Mouse (Mus musculus): ENCODE data around the gene Oxsr1. TPM values are rescaled to one million over a fixed set of nuclear protein-coding genes. Genes with fewer than 3 reads are reported as not detected.
A peak's percentile ranks its signal among the peaks of the same experiment; 100 is the strongest.

The Oxsr1 gene
- total and polyA plus RNA-seq, 2 experiments = 8.6 to 15.6 TPM

- Histone ChIP-seq H3K36me3 (ENCODE audit: control insufficient read depth, insufficient read depth, low read length) (no peaks in the 10 kb centered on the region), H3K9ac (ENCODE audit: low read depth, low read length) (peak overlapping the region; percentile 75), H3K4me1 (ENCODE audit: control insufficient read depth, insufficient read depth, low read length) (peaks cover 9% of the 10 kb centered on the region), H3K27ac (replicated peaks; ENCODE audit: insufficient read depth, low read depth, low read length) (peak overlapping the region; percentile 92), H3K4me3 (ENCODE audit: insufficient read depth, low read depth, low read length) (peak overlapping the region; percentile 79), H3K79me2 (ENCODE audit: control insufficient read depth, insufficient read depth, low read length) (peaks cover 14% of the 10 kb centered on the region; the same call in 1 of the 2 replicates), H3K27me3 (ENCODE audit: control insufficient read depth, insufficient read depth, low read length) (no peaks in the 10 kb centered on the region)
- TF ChIP-seq CTCF (IDR thresholded peaks at IDR 0.05; ENCODE audit: low read depth, low read length) (no peak), POLR2A (IDR thresholded peaks at IDR 0.05; ENCODE audit: extremely low read depth, insufficient read depth, low read length) (no peak)
- 2% methylated on average over 59 of the region's 59 CpGs for WGBS
- no peak for DNase-seq (ENCODE audit: extremely low read depth, low read depth, low spot score)
Measured at GRCm38 (mm10) chr9:119321392-119322229, 616 bp downstream of the Oxsr1 start.

- DNase-seq (ENCODE audit: extremely low read depth, low read depth, low spot score) = no peak
- TF ChIP-seq POLR2A (IDR thresholded peaks at IDR 0.05; ENCODE audit: extremely low read depth, insufficient read depth, low read length) (no peak), CTCF (IDR thresholded peaks at IDR 0.05; ENCODE audit: low read depth, low read length) (no peak)
- no peaks in the 10 kb centered on the region for H3K36me3 ChIP-seq (ENCODE audit: control insufficient read depth, insufficient read depth, low read length)
- H3K27ac ChIP-seq (replicated peaks; ENCODE audit: insufficient read depth, low read depth, low read length) = no peak overlapping the region
- 29% methylated on average over 7 of the region's 7 CpGs for WGBS
- peaks cover 15% of the 10 kb centered on the region; the same call in 1 of the 2 replicates for H3K79me2 ChIP-seq (ENCODE audit: control insufficient read depth, insufficient read depth, low read length)
- peak overlapping the region; percentile 79; the same call in 1 of the 2 replicates for H3K4me3 ChIP-seq (ENCODE audit: insufficient read depth, low read depth, low read length)
- H3K4me1 ChIP-seq (ENCODE audit: control insufficient read depth, insufficient read depth, low read length) = peaks cover 9% of the 10 kb centered on the region
- no peaks in the 10 kb centered on the region for H3K27me3 ChIP-seq (ENCODE audit: control insufficient read depth, insufficient read depth, low read length)
- H3K9ac ChIP-seq (ENCODE audit: low read depth, low read length) = peak overlapping the region; percentile 40; the same call in 1 of the 2 replicates
Measured at GRCm38 (mm10) chr9:119320946-119321345, 1.3 kb downstream of the Oxsr1 start.

GRCm38 (mm10) chr9:119320446-119320845 is 1.8 kb downstream of the Oxsr1 start:
- Histone ChIP-seq H3K36me3 (ENCODE audit: control insufficient read depth, insufficient read depth, low read length) (no peaks in the 10 kb centered on the region), H3K27me3 (ENCODE audit: control insufficient read depth, insufficient read depth, low read length) (no peaks in the 10 kb centered on the region), H3K9ac (ENCODE audit: low read depth, low read length) (no peak overlapping the region), H3K4me3 (ENCODE audit: insufficient read depth, low read depth, low read length) (no peak overlapping the region), H3K79me2 (ENCODE audit: control insufficient read depth, insufficient read depth, low read length) (peaks cover 18% of the 10 kb centered on the region; the same call in 1 of the 2 replicates), H3K4me1 (ENCODE audit: control insufficient read depth, insufficient read depth, low read length) (peaks cover 9% of the 10 kb centered on the region), H3K27ac (replicated peaks; ENCODE audit: insufficient read depth, low read depth, low read length) (no peak overlapping the region)
- WGBS = 91% methylated on average over 7 of the region's 7 CpGs
- TF ChIP-seq POLR2A (IDR thresholded peaks at IDR 0.05; ENCODE audit: extremely low read depth, insufficient read depth, low read length) (no peak), CTCF (IDR thresholded peaks at IDR 0.05; ENCODE audit: low read depth, low read length) (no peak)
- no peak for DNase-seq (ENCODE audit: extremely low read depth, low read depth, low spot score)

- Histone ChIP-seq H3K36me3 (ENCODE audit: control insufficient read depth, insufficient read depth, low read length) (no peaks in the 10 kb centered on the region), H3K4me1 (ENCODE audit: control insufficient read depth, insufficient read depth, low read length) (peaks cover 9% of the 10 kb centered on the region), H3K9ac (ENCODE audit: low read depth, low read length) (no peak overlapping the region), H3K79me2 (ENCODE audit: control insufficient read depth, insufficient read depth, low read length) (peaks cover 24% of the 10 kb centered on the region; the same call in 1 of the 2 replicates), H3K27ac (replicated peaks; ENCODE audit: insufficient read depth, low read depth, low read length) (no peak overlapping the region), H3K4me3 (ENCODE audit: insufficient read depth, low read depth, low read length) (no peak overlapping the region), H3K27me3 (ENCODE audit: control insufficient read depth, insufficient read depth, low read length) (no peaks in the 10 kb centered on the region)
- TF ChIP-seq CTCF (IDR thresholded peaks at IDR 0.05; ENCODE audit: low read depth, low read length) (no peak), POLR2A (IDR thresholded peaks at IDR 0.05; ENCODE audit: extremely low read depth, insufficient read depth, low read length) (no peak)
- 93% methylated on average over 1 of the region's 1 CpGs for WGBS
- DNase-seq (ENCODE audit: extremely low read depth, low read depth, low spot score) = no peak
Measured at GRCm38 (mm10) chr9:119318891-119319290, 3.3 kb downstream of the Oxsr1 start.

GRCm38 (mm10) chr9:119313096-119313495 is 9.1 kb downstream of the Oxsr1 start:
- no peak overlapping the region for H3K9ac ChIP-seq (ENCODE audit: low read depth, low read length)
- H3K36me3 ChIP-seq (ENCODE audit: control insufficient read depth, insufficient read depth, low read length) = no peaks in the 10 kb centered on the region
- DNase-seq (ENCODE audit: extremely low read depth, low read depth, low spot score) = no peak
- H3K27ac ChIP-seq (replicated peaks; ENCODE audit: insufficient read depth, low read depth, low read length) = no peak overlapping the region
- no peaks in the 10 kb centered on the region for H3K27me3 ChIP-seq (ENCODE audit: control insufficient read depth, insufficient read depth, low read length)
- TF ChIP-seq POLR2A (IDR thresholded peaks at IDR 0.05; ENCODE audit: extremely low read depth, insufficient read depth, low read length) (no peak), CTCF (IDR thresholded peaks at IDR 0.05; ENCODE audit: low read depth, low read length) (no peak)
- H3K79me2 ChIP-seq (ENCODE audit: control insufficient read depth, insufficient read depth, low read length) = peaks cover 25% of the 10 kb centered on the region; the same call in 1 of the 2 replicates
- peaks cover 9% of the 10 kb centered on the region; the same call in 1 of the 2 replicates for H3K4me1 ChIP-seq (ENCODE audit: control insufficient read depth, insufficient read depth, low read length)
- no peak overlapping the region for H3K4me3 ChIP-seq (ENCODE audit: insufficient read depth, low read depth, low read length)
- WGBS = 91% methylated on average over 10 of the region's 10 CpGs

GRCm38 (mm10) chr9:119309067-119309466 is 13.2 kb downstream of the Oxsr1 start:
- no peaks in the 10 kb centered on the region for H3K36me3 ChIP-seq (ENCODE audit: control insufficient read depth, insufficient read depth, low read length)
- 29% methylated on average over 1 of the region's 1 CpGs for WGBS
- no peak overlapping the region for H3K9ac ChIP-seq (ENCODE audit: low read depth, low read length)
- peaks cover 18% of the 10 kb centered on the region; the same call in 1 of the 2 replicates for H3K79me2 ChIP-seq (ENCODE audit: control insufficient read depth, insufficient read depth, low read length)
- H3K4me1 ChIP-seq (ENCODE audit: control insufficient read depth, insufficient read depth, low read length) = peaks cover 17% of the 10 kb centered on the region
- DNase-seq (ENCODE audit: extremely low read depth, low read depth, low spot score) = peak; percentile 96
- TF ChIP-seq POLR2A (IDR thresholded peaks at IDR 0.05; ENCODE audit: extremely low read depth, insufficient read depth, low read length) (no peak), CTCF (IDR thresholded peaks at IDR 0.05; ENCODE audit: low read depth, low read length) (no peak)
- no peak overlapping the region for H3K4me3 ChIP-seq (ENCODE audit: insufficient read depth, low read depth, low read length)
- peak overlapping the region; percentile 76 for H3K27ac ChIP-seq (replicated peaks; ENCODE audit: insufficient read depth, low read depth, low read length)
- H3K27me3 ChIP-seq (ENCODE audit: control insufficient read depth, insufficient read depth, low read length) = no peaks in the 10 kb centered on the region
